Mouse (Mus musculus) CD4-positive helper T cell, adult 2 months (primary cell): ENCODE measurements around the gene Tsen34.

Source experiments
- DNase-seq: peaks from one replicate; pipeline ENCODE4 v3.0.0-alpha.2; 2012; ENCODE audit warnings: low read depth, missing footprints, low spot score

Gene Tsen34

DNA sequence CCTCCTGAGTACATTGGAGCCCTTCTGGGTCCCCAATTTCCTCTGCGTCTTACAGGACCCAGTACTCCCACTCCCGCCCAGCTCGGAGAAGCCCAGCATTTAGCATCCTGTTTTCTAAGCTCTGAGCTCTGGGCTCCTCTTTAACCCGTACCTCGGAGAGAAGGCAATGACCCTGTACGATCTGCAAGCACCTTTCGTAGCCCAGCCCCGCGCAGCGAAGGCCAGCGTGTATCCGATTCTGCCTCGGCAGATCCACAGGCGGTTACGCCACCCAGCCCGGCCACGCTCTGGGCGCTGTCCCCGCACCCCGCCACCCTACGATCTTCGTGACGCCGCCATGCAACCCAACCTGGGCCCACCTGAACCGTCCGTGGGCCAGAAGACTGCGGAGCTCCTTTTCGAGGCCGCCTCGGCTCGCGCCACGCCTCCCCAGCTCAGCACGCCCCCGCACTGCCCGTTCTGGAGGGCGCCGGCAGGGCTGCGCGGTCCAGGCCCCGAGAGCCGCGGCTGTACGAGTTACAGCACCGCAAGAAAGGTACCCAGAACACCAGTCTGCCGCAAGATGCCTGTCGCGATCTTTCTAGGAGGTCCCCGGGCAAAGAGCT, at the start of gene Tsen34:
Gene Tsen34, plus strand, starts transcription at position 482 of the 605 bp plus-strand sequence.
- DNase-seq = no peak

DNA sequence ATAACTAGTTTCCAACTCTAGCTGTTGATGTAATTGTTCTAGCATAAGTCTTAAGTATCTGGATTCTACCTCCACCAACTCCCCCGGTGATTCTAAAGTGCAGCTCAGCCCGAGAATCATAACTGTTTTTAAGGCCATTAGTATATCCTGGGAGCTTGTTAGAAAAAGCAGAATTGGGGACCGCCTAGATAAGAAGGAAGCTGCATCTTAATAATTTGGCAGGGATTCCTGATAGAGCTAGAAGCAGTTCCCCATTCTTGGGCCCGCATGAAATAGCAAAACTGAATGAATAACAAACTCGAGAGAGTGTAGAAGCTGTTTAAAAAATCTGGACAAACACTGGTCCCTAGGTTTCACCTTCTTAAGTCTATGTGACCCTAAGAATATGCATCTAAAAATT, 49.3 kb upstream of the Tsen34 start:
- no peak for DNase-seq

DNA sequence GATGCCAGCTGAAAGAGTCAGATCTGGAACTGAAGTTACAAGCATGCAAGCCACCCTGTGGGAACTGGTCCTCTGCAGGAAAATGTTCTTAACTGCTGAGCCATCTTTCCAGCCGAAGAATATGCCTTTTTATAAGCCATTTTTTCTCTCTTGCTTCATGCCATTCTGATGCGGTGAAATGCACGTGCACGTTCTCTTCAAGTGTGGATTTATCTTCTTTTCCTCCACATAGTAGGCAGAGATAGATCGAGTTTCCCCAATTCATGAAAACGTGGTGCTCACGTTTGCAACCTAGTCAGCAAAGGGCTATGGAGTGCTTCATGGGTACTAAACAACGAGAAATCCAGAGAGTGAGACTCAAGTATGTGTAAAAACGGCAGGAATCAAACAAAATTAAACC, 48.8 kb upstream of the Tsen34 start:
- DNase-seq = no peak

DNA sequence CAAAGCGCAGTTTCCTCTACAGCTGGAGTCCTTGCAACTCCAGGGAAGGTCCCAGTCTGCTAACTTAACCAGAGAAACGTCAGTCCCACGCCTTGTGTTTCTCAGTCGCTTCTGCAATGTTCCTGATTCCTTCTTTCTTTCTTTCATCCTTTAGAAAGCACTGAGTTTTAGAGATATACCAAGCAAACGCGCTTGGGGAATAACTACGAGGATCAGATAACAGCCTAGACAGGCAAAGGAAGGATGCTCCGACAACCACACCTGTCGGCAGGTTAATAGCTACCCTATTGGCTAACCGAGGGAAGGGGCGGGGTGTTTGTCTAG, 48.4 kb upstream of the Tsen34 start:
- DNase-seq = no peak

DNA sequence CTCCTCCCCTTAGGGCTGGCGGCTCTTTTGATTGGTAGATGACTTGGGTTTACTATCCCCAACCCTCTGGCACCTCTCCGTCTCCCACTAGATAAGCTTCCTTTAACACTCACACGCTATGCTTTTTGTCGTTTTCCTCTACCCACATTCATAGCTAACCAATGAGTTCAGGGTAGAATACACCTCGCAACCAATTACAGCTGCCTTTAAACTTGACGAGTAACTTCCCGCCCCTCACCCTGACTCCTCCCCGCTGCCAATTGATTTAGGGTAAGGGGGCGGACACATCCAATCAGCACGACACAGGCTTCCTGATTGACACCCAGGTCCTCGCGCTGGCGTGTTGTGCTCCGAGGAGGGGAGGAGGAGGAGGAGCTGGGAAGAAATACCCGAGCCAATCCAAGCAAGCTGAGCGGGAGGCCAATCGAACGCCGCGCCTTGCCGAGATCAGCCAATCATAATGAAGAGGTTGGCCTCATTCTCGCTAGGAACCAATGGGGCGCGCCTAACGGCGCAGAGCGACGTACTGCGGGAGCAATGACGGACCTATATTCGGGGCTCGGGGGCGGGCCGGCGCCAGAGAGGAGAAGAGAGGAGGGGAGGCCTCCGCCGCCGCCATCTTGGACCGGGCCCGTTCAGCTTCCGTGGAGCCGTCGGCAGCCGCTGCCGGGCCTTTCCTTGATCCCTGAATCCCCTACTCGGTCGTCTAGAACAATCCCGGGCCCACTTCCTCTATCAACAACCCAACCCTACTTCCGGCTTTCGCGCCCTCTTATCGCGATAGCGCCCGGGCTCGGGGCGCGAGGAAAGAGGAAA, 47.8 kb upstream of the Tsen34 start, which contains the start of gene Cnot3:
Gene Cnot3, plus strand, starts transcription at position 597 of the 816 bp plus-strand sequence.
- DNase-seq = peak; percentile 100

DNA sequence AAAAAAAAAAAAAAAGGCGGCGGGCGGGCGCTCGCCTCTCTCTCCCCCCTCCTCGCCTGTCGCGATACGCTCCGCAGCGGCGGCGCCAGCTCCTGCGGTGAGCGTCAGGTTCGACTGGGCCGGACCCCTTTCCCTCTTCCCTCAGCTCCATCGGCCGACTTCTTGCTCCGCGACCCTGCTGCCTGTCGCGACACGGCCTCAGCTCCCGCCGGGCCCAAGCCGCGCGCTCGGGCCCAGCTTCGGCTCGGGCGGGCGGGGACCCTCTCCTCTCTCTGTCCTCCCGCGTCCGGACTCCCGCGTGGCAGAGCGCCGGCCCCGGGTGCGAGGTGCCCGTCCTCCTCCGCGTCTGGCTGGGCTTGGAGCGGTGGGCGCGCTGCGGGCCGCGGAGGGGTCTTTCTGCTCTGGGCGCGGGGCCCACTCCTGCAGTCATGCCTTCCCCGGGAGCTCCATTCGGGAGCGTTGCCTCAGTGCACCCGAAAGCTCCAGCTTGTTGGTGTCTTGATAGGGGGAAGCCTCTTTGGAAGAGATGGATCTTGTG, 47.1 kb upstream of the Tsen34 start:
- no peak for DNase-seq

DNA sequence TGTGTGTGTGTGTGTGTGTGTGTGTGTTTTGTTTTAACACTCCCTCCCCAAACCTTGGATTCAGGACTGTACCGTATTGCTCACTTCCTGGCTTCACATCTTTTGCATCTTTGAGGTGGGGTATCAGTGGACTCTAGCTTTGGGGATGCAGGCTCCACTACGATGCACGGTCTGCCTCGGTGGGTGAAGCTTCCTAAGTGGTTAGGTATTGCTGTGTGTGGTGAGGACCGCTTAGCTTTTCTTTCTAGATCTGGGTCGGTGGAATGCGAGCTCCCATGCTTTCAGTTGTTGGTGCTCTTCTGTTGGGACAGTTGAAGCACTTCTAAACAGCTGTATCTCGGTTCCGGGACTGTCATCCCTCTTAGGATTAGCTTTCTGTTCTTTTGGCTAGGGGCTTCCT, 46.5 kb upstream of the Tsen34 start:
- DNase-seq = peak; percentile 34

DNA sequence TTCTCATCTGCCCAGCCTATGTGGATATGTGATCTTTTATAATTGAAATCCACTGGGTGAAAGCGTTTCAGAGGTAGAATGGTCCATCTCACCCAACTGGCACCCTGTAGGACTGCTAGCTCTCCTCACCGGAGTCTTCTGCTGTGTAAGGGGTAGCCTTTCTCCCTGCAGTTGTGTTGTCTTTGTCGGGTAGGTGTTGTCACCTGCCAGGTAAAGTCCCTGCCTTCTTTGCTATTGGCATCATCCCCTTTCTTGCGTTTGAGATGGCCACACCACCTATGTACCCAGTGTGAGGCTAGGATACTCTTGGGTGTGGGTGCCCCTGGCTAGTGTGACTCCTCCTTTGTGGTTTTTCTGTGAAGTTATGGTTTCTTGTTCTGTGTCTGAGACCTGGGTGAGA, 46.0 kb upstream of the Tsen34 start:
- DNase-seq = no peak

DNA sequence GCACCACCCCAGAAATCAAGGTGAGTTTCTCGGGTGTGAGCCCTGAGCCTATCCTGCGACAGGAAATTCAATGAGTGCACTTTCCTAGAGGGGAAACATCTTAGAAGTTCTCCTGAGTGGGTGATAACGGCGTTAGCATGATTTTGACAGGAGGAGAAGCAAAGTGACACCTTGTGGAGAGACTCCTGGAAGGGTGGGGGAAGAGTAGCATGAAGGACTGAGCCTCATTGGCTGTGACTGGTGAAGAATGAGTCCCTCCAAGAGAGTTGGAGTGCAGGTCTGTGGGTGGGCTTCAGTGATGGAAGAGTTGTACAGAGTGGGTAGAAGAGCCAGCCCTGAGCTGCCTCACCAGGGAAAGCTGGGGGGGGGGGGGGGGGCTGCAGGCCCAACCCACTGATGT, 35.7 kb upstream of the Tsen34 start:
- DNase-seq = no peak

DNA sequence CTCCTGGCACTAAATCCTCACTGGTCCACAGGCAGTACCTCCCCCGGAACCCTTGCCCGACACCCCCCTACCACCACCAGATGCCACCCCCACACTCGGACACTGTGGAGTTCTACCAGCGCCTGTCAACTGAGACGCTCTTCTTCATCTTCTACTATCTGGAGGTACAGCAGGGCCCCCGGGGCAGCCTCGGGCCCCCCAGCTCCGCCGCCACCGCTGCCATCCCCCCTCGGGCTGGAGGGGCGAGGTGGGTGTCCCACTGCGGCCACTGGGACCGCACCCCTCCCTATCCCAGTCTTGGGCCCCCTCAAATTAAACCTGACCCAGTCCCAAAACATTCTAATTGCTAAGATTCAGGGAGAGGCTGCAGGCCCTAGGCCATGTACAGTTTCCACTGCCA, 34.1 kb upstream of the Tsen34 start:
- no peak for DNase-seq

DNA sequence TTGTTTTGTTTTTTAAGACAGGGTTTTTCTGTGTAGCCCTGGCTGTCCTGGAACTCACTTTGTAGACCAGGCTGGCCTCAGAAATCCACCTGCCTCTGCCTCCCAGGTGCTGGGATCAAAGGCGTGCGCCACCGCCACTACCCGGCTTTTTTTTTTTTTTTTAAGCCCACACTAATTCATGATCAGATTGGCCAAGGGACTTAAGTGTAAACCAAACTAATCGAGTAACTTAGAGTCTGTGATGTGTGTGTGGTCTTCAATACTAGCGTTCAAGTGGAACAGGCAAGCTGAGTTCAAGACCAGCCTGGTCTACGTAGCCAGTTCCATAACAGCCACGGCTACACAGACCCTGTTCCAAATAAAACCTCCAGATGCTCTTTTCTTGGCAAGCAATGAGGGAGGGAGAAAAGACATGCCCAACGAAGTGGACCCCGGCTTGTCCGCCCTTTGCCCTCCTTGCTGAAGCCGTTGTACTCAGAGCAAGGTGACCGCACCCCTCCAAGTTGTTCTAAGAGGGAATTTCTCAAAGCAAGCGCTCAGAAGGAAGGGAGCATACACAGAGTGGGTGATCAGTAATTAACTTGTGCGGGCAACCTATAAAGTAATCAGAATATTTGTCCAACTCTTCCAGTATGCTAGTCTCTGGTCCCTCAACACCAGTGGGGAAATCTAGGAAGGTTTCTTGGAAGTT, 28.0 kb upstream of the Tsen34 start:
- no peak for DNase-seq

DNA sequence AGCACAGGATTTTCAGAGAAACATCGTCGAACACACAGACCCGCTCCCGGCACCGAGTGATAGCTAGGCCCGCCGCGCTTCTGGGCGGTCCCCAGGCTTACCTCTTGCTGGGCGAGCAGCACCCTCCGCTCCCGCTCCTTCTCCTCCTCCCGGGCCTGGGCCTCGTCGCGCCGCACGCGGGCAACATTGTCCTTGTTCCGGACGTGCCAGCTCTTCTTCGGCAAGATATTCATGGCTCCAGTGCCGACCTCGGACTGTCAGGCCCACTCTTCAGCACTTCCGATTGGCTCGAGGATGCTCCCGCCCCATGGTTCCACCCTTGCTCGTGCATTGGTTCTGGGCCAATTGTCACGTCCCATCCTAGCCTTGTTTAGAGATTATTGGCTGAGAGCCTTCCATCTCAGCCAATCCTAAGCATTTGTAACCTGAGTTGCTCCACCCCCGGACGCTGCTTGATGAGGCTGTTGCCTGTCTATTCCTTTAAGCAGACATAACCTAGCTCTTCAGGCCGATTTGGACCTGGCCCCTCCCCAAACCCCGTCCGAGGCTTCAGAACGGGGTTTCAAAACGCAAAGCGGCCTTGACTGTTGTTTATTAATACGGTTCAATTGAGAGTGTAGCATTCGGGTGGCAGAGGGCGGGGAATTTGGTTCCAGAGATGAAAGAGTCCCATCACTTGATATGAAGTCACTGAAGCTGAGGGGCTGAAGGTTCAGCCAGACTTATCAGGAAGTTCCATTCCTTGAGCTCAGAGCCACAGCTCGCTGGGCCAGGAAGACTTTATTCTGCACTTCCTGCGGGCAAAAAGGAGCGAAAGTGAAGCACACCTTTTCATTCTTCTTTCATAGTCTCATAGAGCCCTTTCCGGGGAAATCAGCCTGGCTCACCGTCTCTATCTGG, 27.2 kb upstream of the Tsen34 start, which contains the start of gene Leng1:
Gene Leng1, minus strand, starts transcription at position 626 of the 900 bp plus-strand sequence.
- peak; percentile 97 for DNase-seq

DNA sequence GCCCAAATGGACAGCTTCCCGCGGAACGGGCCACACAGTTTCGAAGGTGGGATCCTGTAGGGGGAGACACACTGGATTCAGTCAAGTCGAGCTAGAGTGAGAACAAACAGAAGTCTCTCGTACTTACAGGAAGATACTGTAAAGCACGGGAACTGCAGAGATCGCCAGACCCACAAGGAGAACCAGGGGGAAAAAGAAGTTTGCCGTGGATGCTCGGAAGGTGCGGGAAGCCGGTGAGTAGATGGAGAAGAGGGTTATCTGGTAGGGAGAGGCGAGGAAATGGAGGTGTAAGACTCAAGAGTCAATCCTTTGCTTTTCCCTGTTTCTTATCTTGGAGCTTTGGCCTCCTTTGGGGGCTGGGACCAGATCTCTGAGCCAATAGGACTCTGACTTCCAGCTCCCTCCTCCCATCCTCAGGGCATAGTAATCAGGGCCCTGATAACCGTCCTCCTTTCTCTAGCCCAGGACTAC, 25.7 kb upstream of the Tsen34 start:
- no peak for DNase-seq

DNA sequence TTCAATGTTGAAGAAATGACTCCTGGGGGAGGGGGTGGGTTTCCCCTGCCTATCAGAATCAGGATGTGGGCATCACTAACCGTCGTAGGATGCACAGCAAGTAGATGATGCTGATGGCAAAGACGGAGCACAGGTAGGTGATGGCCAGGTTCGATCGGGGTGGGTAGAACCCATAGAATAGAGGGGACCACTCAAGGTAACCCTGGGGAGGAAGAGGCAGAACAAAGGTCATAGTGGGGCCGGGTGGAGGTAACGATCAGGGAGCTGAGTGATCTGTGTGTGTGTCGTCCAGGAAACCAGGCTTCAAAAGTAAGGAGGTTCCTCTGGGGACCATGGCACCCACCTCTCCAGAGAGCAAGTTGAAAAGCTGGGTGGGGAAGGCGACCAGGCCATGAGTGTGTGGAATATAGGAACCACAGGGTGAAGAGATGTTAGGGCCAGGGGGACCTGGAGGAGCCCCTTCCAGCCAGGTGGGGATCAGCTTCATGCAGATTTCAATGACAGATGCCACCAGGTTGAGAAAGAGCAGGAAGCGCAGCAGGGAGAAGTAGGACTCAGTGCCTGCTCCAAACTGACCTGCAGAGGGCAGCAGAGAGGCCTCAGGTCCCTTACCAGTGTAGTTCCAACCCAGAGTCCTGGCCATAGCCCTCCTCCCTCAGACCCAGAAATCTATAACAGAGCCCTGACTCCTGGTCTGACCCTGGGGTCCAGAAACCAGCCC, 18.0 kb upstream of the Tsen34 start:
- peak; percentile 74 for DNase-seq

DNA sequence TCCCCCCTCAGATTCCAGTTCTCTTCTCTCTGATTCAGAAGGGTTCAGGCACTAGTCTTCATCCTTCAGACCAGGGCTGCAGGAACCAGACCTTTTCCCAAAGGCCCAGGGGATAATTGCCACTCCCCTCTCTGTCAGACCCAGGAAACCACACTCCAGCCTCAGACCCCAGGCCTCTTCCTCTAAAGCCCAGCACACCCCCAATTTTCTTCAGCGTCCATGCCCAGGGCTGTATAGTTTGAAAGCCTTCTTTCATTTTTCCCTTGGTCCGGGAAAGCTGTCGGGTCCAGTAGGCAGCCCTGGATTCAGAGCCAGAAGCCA, 17.5 kb upstream of the Tsen34 start:
- DNase-seq = no peak

DNA sequence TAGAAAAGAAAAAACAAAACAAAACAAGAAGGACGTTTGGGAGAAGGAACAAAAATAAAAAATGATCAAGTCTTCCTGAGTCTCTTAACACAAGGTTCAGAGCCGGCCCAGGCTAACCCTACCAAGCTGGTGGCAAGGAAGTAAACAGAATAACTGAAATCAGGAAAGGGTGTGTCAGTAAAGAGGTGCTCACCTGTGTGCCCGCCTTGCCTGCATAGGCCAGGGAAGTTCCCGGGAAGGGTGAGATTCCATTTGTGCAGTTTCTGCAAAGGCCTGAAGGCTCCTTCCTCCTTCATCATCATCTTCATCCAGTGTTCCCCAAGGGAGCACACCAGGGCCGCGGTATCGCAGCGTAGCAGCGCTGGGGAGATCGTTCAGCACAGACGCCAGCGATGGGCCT, 16.3 kb upstream of the Tsen34 start:
- DNase-seq = no peak

DNA sequence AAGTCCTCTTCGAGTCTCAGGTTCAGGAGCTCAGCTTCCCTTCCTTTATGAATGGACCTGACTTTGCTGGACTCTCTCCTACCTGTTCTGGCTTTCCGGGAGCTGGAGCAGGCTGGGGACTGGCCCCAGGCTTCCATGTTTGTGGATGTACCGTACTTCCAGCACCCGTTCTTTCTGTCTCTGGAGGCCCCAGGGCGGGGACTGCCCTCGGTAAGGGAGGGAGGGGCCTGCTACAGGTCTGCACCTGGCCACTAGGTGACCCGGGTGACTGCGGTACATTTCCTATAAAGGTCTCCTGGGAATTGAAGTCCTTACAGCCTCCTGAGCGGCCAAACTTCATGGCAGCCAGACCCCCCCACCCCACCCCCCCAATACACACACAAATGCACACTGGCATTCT, 15.3 kb upstream of the Tsen34 start, which contains the start of gene Tmc4:
Gene Tmc4, minus strand, starts transcription at position 212 of the 400 bp plus-strand sequence.
- DNase-seq = no peak

DNA sequence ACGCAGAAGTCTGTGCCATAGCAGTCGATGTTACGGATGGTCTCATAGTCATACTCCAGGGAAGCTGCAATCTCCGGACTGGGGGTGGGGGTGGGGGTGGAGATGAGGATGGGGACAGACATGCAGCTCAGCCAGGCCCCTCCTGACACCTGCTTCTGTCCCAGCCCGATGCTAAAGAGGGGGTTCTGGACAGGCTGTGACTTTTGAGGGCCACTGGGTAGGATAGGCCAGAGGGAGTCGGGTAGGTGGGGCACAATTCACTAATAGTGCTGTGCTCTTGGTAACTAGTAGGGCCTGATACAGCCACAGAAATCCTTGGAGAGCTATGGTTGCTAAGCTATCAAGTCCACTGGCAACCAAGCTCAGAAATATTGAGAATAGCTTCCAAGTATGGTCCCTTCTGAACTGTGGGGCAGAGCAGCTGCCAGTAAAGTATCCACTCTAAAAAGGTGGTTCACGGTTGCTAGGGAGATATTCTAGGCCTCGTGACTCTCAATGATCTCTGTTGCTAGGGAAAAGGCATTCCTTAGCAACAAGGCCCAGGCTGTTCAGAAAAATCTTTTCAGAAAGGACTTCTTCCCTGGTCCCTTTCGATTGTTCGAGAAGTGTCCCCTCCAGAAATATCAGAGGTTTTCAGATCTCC, 8.6 kb upstream of the Tsen34 start:
- DNase-seq = no peak

DNA sequence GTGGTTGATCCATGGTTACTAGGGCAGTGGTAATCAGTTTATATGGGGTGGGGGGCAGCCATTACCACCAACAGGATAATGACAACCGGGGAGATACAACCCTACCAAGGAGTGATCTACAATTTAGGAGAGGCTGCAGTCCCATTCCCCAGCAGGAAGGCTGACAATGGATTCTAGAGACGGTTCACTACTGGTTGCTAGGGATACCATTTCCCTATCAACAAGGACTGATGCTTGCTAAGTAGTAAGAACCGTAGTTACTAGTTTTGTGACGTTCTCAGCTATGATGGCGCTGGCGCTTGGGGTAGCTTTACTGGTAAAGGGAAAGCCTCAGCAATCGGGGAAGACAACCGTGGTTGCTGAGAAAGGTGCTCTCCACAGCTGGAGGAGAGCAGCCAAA, 8.0 kb upstream of the Tsen34 start:
- no peak for DNase-seq
